Mouse (Mus musculus) right cerebral cortex, postnatal 36 days (tissue): ENCODE results near the gene Optn.
A peak's percentile ranks its signal among the peaks of the same experiment; 100 is the strongest.

ENCODE experiments used
- DNase-seq, 2 experiments: peaks; one replicate each; pipeline ENCODE4 v3.0.0; 2022; ENCODE audit warnings: low spot score in 2 of 2, mixed read lengths in 1 of 2

Optn gene

GRCm38 (mm10) chr2:5031215-5031614 lies 32.6 kb downstream of the Optn start:
- DNase-seq = peak in 1 of 2 experiments; percentile 43

DNA sequence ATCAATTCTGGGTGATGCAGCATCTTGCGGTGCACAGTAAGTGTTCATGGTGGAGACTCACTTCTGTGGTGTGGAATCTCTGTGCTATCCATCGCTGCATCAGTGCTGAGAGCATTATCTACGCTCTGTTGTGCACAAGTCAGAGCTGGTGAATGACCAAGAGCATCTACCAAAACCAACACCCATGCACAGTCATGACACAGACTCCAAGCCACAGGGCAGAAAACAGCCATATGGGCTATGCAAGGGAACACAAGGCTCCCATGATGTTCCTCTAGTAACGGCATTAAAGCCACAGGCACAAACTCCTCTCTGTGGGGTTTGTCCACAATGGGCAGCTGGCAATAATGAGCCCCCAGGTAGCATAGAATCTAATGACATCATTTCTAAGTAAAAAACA lies 34.0 kb downstream of the Optn start:
- DNase-seq = no peak

DNA sequence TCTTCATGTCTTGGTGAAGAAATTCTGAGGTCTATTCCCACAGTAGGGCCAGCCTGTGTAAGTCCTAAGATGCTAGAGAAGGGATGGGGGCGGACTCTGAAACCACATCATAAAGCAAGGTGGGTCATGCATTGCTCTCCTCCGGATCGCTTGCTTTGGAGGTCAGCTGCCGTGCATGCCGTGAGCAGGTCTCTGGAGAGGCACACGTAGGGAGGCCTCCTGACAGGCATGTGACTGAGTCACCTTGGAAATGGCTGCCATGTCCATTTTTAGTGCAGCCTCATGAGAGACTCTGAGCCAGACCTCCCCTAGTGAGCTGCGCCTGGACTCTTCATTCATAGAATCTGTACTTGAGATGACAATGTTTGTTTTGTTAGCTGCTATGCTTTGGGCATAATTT lies 35.8 kb downstream of the Optn start:
- DNase-seq = no peak

DNA sequence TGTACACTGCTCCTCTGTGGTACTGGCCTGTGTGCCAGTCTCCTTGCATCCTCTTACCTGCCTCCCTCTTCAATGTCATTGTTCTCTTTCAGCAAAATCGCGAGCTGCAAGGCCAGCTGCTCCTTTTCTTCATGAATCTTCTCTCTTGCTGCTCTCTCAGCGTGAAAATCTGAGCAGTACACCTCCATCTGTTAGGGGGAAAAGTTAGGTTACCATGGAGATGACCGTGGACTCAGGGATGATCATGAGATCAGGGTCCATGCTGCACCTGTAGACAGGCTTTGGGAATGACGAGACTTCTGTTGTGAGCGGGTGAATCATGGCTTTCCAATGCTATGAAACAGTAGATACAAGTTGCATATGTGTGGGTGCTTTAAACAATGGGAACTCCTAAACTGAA lies 36.8 kb downstream of the Optn start:
- no peak for DNase-seq

- no peak for DNase-seq
These were observed 38.6 kb downstream of the Optn start for GRCm38 (mm10) chr2:5025162-5025733.

- no peak for DNase-seq
These were observed 40.0 kb downstream of the Optn start for GRCm38 (mm10) chr2:5023699-5024399.

GRCm38 (mm10) chr2:5023275-5023674 lies 40.6 kb downstream of the Optn start:
- DNase-seq = no peak

DNA sequence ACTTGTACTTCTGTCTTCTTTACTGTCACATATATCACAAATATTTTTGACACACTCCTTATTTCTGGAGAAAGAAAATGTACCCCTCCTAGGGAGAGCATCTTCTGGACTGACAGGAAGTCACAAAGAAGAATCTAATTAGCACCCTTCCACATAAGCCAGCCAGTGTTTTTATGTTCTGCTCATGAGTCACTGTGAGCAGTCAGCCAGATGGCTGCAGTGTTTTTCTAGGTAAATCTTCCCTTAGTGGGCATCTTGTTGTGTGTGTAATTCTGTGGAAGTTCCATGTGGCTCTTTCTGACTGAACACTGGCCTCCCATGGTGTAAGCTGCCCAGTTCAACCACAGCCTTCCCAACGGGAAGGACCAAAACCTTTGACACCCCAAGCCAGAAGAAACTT lies 44.1 kb downstream of the Optn start:
- peak; percentile 30 to 61 for DNase-seq

GRCm38 (mm10) chr2:5016922-5017321 lies 46.9 kb downstream of the Optn start:
- DNase-seq = no peak

DNA sequence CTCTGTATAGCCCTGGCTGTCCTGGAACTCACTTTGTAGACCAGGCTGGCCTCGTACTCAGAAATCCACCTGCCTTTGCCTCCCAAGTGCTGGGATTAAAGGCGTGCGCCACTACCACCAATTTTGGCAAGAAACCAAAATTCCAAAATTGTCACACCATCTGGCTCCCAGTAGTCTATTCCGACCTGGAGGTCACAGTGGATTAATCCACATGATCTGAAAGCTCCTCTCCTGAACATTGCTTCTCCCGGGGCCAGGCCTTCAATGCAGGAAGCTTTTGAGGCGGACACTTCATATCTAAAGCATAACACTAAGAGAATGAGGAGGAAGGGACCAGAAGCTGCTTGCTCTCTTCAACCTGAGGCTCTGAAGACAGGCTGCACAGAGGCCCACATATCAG lies 48.3 kb downstream of the Optn start:
- no peak for DNase-seq

GRCm38 (mm10) chr2:5014616-5015015 lies 49.2 kb downstream of the Optn start:
- no peak for DNase-seq

DNA sequence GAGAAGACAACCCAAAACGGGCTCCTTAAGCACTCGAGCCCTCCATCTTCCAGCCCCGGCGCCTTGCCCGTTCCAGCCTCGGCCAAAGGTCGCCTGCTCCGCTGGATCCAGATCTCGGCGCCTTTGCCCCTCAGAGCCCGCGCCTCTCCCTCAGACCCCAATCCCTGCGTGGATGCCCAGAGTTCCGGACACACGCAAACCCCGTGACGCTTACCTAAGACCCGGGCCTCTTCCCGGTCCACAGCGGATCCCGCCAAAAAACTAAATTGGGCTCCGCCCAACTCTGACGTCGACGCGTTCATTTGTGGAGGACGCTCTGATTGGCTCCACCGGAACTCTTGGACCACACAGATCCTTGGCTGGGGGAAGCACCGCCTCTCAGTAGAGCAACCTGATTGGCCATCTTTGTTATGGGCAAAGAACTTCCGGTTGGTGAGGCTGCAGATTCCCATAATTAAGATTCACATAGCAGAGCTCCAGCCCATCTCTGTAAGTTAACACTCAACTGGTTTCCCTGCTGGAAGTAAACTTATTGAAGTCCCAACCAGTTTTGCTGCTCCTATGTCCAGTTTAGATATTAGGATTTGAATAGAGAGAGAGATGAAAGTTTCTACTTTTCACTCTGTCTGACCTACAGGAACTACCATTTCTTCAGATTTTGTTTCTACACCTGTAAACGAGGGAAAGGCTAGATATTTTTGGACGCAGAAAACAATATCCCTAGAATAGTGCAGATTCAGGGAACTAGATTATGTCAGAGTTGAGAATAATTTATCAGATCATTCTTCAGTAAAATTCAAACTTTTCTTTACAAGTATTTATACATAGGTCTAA lies 51.1 kb downstream of the Optn start, which contains the start of gene Mcm10:
Gene Mcm10, minus strand, starts transcription at position 301 of the 834 bp plus-strand sequence.
- DNase-seq = peak; percentile 85 to 91

GRCm38 (mm10) chr2:5011898-5012490 lies 51.9 kb downstream of the Optn start:
- no peak for DNase-seq

DNA sequence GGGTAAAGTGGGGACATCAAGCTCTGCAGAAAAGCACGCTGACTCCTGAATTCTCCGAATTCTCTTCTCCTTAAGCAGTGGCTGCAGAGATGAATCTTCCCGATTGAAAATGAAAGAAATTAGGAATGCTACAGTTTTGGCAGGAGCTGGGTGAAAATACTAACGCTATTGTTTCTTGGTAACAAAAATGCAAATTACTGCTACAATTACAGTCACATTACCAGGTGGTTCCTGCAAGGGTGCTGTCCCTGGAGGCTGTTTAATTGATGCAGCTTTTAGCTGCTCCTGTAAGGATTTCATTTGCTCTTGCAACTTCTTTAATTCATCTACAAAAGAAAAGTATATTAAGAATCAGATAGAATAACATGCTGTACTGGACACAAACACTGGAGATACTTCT lies 56.7 kb downstream of the Optn start:
- DNase-seq = no peak

- DNase-seq = no peak
These were observed 62.6 kb downstream of the Optn start for GRCm38 (mm10) chr2:5001266-5001665.

GRCm38 (mm10) chr2:4998905-4999304 lies 64.9 kb downstream of the Optn start:
- DNase-seq = no peak

- no peak for DNase-seq
These were observed 67.4 kb downstream of the Optn start for GRCm38 (mm10) chr2:4996421-4996824.

- no peak for DNase-seq
These were observed 68.2 kb downstream of the Optn start for GRCm38 (mm10) chr2:4995646-4996045.

DNA sequence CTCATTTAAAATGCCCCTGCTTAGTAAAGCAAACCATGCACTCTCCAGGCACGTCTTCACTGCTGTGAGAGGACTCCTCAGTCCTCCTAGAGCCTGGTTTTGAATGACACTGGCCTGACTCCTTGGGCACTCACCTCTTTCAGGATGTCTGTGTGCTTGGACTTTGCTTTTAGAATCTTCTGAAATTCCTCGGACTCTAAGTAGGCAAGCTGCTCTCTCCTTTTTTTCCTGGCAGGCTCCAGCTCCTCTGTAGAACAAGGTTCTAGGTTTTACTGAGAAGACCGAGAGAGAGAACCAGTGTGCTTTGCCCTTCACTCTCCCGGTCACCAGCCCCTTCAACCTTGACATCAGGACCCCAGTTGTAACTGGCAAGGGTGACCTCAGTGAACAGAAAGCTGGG lies 69.4 kb downstream of the Optn start:
- no peak for DNase-seq

- peak; percentile 39 to 41 for DNase-seq
These were observed 70.3 kb downstream of the Optn start for GRCm38 (mm10) chr2:4993584-4993983.

- no peak for DNase-seq
These were observed 74.9 kb downstream of the Optn start for GRCm38 (mm10) chr2:4988826-4989424.
